Mouse (Mus musculus) forebrain, embryonic 10.5 days (tissue): ENCODE measurements at regions not wholly inside any gene's neighbourhood (a gene's known extent, or its start where the extent isn't known, plus 50 kb on each side); places are given as distances from the start of the nearest gene placed in this dataset.
A peak's percentile ranks its signal among the peaks of the same experiment; 100 is the strongest.

Experiments used
- DNase-seq: peaks from one replicate; pipeline ENCODE4 v3.0.0-alpha.2; 2017; ENCODE audit warnings: low spot score; ENCODE audit errors: extremely low spot score
- H3K27ac ChIP-seq: fragments of 300-500 bp; sonication (generic); 2 replicates; pipeline ENCODE4 v1.5.1; 2016; ENCODE audit warnings: mild to moderate bottlenecking
- H3K27me3 ChIP-seq: fragments of 300-500 bp; sonication (generic); 2 replicates; pipeline ENCODE4 v1.6.1; 2016; ENCODE audit warnings: mild to moderate bottlenecking; ENCODE audit not compliant: poor library complexity, severe bottlenecking
- H3K36me3 ChIP-seq: fragments of 300-500 bp; sonication (generic); replicated peaks from 2 replicates; pipeline ENCODE4 v1.6.1; 2016; ENCODE audit warnings: mild to moderate bottlenecking, moderate library complexity
- H3K4me1 ChIP-seq: fragments of 300-500 bp; sonication (generic); 2 replicates; pipeline ENCODE4 v1.6.1; 2016
- H3K4me3 ChIP-seq: fragments of 300-500 bp; sonication (generic); 2 replicates; pipeline ENCODE4 v1.5.1; 2016; ENCODE audit warnings: mild to moderate bottlenecking, moderate library complexity
- H3K9me3 ChIP-seq: fragments of 300-500 bp; sonication (generic); 2 replicates; pipeline ENCODE4 v1.6.1; 2016; ENCODE audit warnings: mild to moderate bottlenecking, moderate library complexity
- WGBS: fragments of 180-500 bp; shearing (Covaris S2); methylation state at CpG from one replicate; pipeline ENCODE4 v1.1.7; 2016; 5-methylcytosine and 5-hydroxymethylcytosine counted together

- H3K9me3 ChIP-seq = no peaks in the 10 kb centered on the region
- DNase-seq = no peak
- H3K27me3 ChIP-seq = no peaks in the 10 kb centered on the region
- peaks cover 14% of the 10 kb centered on the region for H3K4me1 ChIP-seq
- 86% methylated on average over 6 of the region's 6 CpGs for WGBS
- H3K4me3 ChIP-seq = no peak overlapping the region
- no peaks in the 10 kb centered on the region for H3K36me3 ChIP-seq
- H3K27ac ChIP-seq = no peak overlapping the region
Measured at GRCm38 (mm10) chr17:31782251-31782650, 73.4 kb downstream of the Sik1 start.

GRCm38 (mm10) chr17:31783071-31783470 lies 72.5 kb downstream of the Sik1 start:
- Histone ChIP-seq H3K4me1 (peaks cover 6% of the 10 kb centered on the region), H3K9me3 (no peaks in the 10 kb centered on the region), H3K4me3 (no peak overlapping the region), H3K27ac (no peak overlapping the region), H3K36me3 (no peaks in the 10 kb centered on the region), H3K27me3 (peaks cover 4% of the 10 kb centered on the region; the same call in 1 of the 2 replicates)
- WGBS = 95% methylated on average over 5 of the region's 5 CpGs
- DNase-seq = no peak

GRCm38 (mm10) chr17:31788316-31788715 lies 67.3 kb downstream of the Sik1 start:
- DNase-seq = no peak

GRCm38 (mm10) chr17:31789068-31789583 lies 66.5 kb downstream of the Sik1 start:
- 90% methylated on average over 9 of the region's 9 CpGs for WGBS
- H3K9me3 ChIP-seq = no peaks in the 10 kb centered on the region
- peaks cover 26% of the 10 kb centered on the region for H3K27me3 ChIP-seq
- H3K4me1 ChIP-seq = peaks cover 55% of the 10 kb centered on the region
- H3K4me3 ChIP-seq = no peak overlapping the region
- DNase-seq = no peak
- no peaks in the 10 kb centered on the region for H3K36me3 ChIP-seq
- H3K27ac ChIP-seq = peak overlapping the region; percentile 80

More at GRCm38 (mm10) chr17:31788316-31788715, 67.3 kb downstream of the Sik1 start:
- Histone ChIP-seq H3K36me3 (no peaks in the 10 kb centered on the region), H3K9me3 (no peaks in the 10 kb centered on the region), H3K4me3 (no peak overlapping the region), H3K27ac (0 out of 2 replicates have a peak overlapping the region, but pooled peaks have one; percentile 15), H3K4me1 (peaks cover 47% of the 10 kb centered on the region), H3K27me3 (peaks cover 23% of the 10 kb centered on the region)
- 83% methylated on average over 3 of the region's 3 CpGs for WGBS

- no peaks in the 10 kb centered on the region for H3K9me3 ChIP-seq
- peak overlapping the region; percentile 30; the same call in 1 of the 2 replicates for H3K4me3 ChIP-seq
- peak overlapping the region; percentile 80 for H3K27ac ChIP-seq
- DNase-seq = peak; percentile 52
- peaks cover 58% of the 10 kb centered on the region for H3K4me1 ChIP-seq
- WGBS = 8% methylated on average over 5 of the region's 5 CpGs
- H3K27me3 ChIP-seq = peaks cover 30% of the 10 kb centered on the region
- H3K36me3 ChIP-seq = no peaks in the 10 kb centered on the region
Measured at GRCm38 (mm10) chr17:31789906-31790279, 65.7 kb downstream of the Sik1 start.

- Histone ChIP-seq H3K36me3 (no peaks in the 10 kb centered on the region), H3K27me3 (peaks cover 30% of the 10 kb centered on the region), H3K4me1 (peaks cover 58% of the 10 kb centered on the region), H3K9me3 (no peaks in the 10 kb centered on the region), H3K4me3 (peak overlapping the region; percentile 30), H3K27ac (peak overlapping the region; percentile 80)
- DNase-seq = peak; percentile 49
- 14% methylated on average over 22 of the region's 22 CpGs for WGBS
Measured at GRCm38 (mm10) chr17:31790280-31791063, 65.1 kb downstream of the Sik1 start.

GRCm38 (mm10) chr17:31791656-31792055 lies 63.9 kb downstream of the Sik1 start:
- Histone ChIP-seq H3K9me3 (no peaks in the 10 kb centered on the region), H3K36me3 (no peaks in the 10 kb centered on the region), H3K4me1 (peaks cover 58% of the 10 kb centered on the region), H3K4me3 (no peak overlapping the region), H3K27me3 (peaks cover 30% of the 10 kb centered on the region), H3K27ac (peak overlapping the region; percentile 3; the same call in 1 of the 2 replicates)
- 95% methylated on average over 17 of the region's 17 CpGs for WGBS
- DNase-seq = no peak

GRCm38 (mm10) chr17:31793040-31793439 lies 62.6 kb downstream of the Sik1 start:
- Histone ChIP-seq H3K4me3 (no peak overlapping the region), H3K27me3 (peaks cover 26% of the 10 kb centered on the region), H3K4me1 (peaks cover 58% of the 10 kb centered on the region), H3K27ac (peak overlapping the region; percentile 45), H3K9me3 (no peaks in the 10 kb centered on the region), H3K36me3 (no peaks in the 10 kb centered on the region)
- DNase-seq = no peak
- 95% methylated on average over 5 of the region's 5 CpGs for WGBS

- no peak for DNase-seq
- Histone ChIP-seq H3K9me3 (no peaks in the 10 kb centered on the region), H3K27me3 (peaks cover 26% of the 10 kb centered on the region), H3K36me3 (no peaks in the 10 kb centered on the region), H3K4me1 (peaks cover 55% of the 10 kb centered on the region), H3K4me3 (no peak overlapping the region), H3K27ac (peak overlapping the region; percentile 45)
- WGBS = 62% methylated on average over 10 of the region's 10 CpGs
Measured at GRCm38 (mm10) chr17:31793521-31793920, 62.1 kb downstream of the Sik1 start.

GRCm38 (mm10) chr17:31793964-31794363 lies 61.6 kb downstream of the Sik1 start:
- H3K4me3 ChIP-seq = no peak overlapping the region
- H3K9me3 ChIP-seq = no peaks in the 10 kb centered on the region
- no peaks in the 10 kb centered on the region for H3K36me3 ChIP-seq
- no peak overlapping the region; the same call in 1 of the 2 replicates for H3K27ac ChIP-seq
- peaks cover 52% of the 10 kb centered on the region for H3K4me1 ChIP-seq
- 80% methylated on average over 4 of the region's 4 CpGs for WGBS
- DNase-seq = no peak
- H3K27me3 ChIP-seq = peaks cover 26% of the 10 kb centered on the region
